Mouse (Mus musculus): ENCODE data around the gene Runx1.

The Runx1 gene

DNA sequence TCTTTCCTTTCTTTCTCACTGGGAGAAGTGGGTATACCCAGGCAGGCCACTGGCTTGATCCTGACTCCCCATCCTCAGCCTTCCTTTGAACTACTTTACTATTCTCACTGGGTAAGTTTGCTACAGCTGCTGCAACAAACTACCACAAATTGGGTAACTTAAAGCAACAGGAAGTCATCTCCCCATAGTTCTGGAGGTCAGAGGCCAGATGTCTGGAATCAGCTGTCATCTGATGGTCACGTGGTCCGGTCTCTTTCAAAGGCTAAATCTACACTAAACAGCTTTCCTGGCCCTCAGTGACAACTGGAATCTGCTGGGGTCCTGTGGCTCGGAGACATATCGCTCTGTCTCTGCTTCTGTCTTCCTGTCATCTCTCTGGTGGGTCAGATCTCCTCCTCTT, 252.8 kb downstream of the Runx1 start:
- DNase-seq (ENCODE audit: low spot score in 2 of 2), result no peak

DNA sequence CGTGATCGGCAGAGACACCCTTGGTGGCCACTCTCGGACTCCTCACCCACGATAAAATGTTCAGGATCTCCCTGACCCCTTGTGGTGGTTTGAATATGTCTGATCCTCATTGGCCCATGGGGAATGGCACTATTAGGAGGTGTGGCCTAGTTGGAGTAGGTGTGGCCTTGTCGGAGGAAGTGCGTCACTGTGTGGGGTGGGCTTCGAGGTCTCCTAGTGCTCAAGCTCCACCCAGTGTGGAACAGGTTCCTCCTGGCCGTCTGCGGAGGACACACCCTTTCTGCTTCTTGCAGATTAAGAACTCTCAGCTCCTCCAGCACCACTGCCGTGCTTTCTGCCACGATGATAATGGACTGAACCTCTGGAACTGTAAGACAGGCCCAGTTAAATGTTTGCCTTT, 254.7 kb downstream of the Runx1 start:
- DNase-seq (ENCODE audit: low spot score in 2 of 2), result no peak

DNA sequence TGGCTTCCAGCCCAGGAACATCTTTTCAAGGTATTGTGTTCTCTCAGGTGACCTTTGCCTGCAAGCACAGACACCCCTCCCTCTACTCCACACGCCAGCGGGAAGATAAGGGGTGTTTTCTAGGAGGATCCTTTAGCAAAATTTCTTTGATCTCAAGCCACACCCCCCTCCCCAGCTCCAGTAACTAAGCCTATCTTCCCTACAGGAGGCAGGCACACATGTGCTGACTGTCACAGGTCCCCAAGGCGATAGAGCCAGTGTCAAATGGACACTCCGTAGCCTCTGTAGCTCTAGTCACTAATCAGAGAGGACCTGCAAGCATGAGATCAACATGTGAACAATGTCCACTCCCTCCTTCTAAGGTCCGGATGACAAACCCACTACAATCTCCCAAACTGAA, 259.8 kb downstream of the Runx1 start:
- no peak for DNase-seq (ENCODE audit: low spot score in 2 of 2)

DNA sequence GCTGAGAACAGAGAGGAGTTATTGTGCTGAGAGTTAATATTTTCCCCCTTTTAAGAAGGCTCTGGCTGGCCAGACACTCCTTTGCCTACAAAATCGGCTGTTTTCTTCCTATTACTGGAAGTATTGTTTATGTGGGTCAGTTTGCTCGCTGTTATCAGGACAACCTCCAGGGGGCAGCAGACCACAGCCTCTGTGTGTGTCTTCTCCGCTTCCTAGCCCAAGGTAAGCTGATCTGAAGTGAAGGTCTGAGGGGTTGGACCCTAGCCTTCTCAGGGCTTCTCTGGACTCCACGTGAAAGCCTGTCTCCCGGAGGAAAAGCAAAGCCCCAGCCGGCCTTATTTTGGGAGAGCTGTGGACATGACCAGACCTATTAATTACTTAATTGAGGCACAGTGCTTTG, 260.2 kb downstream of the Runx1 start:
- peak; percentile 64 to 74 for DNase-seq (ENCODE audit: low spot score in 2 of 2)

DNA sequence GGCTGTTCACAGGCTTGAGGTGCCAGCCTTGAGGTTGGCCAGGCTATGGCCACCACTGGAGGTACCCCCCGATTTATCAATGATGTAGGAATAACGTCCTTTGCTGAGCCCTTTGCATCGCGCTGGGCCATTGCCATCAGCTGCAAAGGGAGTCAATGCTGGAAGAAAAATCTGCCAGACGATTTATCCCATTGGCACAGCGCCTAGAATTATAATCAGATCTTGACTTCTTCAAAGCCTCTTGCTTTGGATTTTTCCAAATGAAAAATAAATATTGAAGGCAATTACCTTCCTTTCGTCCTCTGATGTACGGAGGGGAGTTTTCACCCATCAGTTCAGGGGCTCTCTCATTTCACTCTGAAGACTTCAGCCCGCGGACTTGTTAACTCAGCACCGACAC, 260.7 kb downstream of the Runx1 start:
- no peak for DNase-seq (ENCODE audit: low spot score in 2 of 2)

DNA sequence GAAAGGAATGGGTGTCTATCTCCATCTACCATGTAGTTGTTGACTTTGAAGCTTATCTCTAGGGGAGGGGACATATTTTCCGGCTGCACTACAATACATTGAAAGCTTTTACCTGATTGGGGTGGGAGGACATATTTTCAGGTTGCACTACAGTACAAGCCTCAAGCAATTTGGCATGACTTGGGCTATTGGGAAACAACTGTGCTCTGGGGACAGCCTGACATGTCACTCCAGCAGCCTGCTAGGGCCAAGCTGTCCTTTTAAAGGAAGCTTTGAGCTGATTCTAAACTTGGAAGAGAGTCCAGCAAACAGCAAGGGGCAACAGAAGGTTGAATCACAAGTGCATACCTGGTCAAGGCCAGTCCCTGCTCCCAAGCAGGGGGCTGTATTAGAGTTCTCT, 270.9 kb downstream of the Runx1 start:
- DNase-seq (ENCODE audit: low spot score in 2 of 2), result no peak

DNA sequence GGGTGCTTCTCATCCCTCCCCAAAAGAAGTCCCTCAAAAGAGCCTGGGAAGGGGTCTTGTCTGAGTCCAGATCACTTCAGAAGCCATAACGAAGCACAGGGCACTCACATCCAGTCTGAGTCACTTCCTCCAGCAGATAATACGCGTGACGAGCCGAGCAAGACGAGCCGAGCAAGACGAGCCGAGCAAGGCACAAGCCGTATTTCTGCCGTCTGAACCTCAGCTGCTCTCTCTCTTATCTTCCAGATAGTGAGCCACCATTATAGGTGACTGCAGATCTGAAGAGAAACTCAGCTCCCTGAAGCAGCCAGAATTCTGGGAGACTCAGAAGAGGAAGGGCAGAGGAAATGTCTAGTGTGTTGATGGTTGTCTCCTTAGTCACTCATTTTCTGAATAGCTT, 273.1 kb downstream of the Runx1 start:
- DNase-seq (ENCODE audit: low spot score in 2 of 2), result no peak

DNA sequence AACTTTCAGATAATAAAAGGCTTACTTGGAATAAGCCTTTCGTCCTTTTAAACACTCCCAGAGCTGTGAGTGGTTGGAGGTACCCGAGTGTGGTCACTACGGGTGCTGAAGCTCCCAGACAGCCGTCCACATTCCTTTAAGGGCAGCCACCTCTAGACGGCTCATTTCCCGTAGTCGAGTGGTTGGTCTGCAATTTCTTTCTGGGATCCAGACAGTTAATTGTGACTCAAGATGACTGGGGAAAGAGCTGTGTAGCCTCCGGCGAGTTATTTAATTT, 273.9 kb downstream of the Runx1 start:
- no peak for DNase-seq (ENCODE audit: low spot score in 2 of 2)
